Mouse (Mus musculus): Measurements from ENCODE around the gene Dbnl. TPM values are rescaled to one million over a fixed set of nuclear protein-coding genes. Genes with fewer than 3 reads are reported as not detected.

The Dbnl gene
- polyA plus RNA-seq, 1 experiment from 2014 or later, result 114 TPM

DNA sequence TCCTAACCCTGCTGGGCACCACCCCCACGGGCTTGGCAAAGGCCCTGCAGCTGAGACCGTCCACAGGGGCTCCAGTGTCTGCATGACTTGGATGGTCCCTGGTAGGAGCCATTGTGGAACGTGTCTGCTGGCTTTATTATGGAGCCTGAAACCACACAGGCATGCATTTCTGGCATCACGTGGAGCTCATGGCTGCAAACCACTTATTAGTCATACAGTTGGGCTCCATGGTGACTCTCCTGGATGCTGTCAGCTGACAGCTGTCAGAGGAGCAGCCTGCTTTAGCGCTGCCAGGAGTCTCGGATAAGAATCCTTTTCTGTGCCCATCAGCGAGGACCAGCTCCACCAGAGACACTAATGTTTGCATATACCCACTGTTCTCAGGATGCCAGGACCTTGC, 7.4 kb downstream of the Dbnl start:
- H3K4me2 ChIP-seq, result no peak overlapping the region
- peaks cover 94% of the 10 kb centered on the region for H3K36me3 ChIP-seq (ENCODE audit: insufficient read depth)
- H3K27me3 ChIP-seq (ENCODE audit: insufficient read depth, low read length), result no peaks in the 10 kb centered on the region
- H3K9ac ChIP-seq, result no peak overlapping the region
- no peak overlapping the region for H3K27ac ChIP-seq (ENCODE audit: low read depth)
- no peaks in the 10 kb centered on the region for H3K9me3 ChIP-seq (ENCODE audit: low read depth, low read length)
- DNase-seq (no peak), ATAC-seq (ENCODE audit: insufficient read depth) (no peak)
- H3K4me3 ChIP-seq (ENCODE audit: low read depth, low read length), result no peak overlapping the region
- no peaks in the 10 kb centered on the region for H3K4me1 ChIP-seq (ENCODE audit: insufficient read depth)
- no peak for TF ChIP-seq CTCF (IDR thresholded peaks at IDR 0.05; ENCODE audit: low read depth)
- WGBS, result 92% methylated on average over 7 of the region's 7 CpGs

DNA sequence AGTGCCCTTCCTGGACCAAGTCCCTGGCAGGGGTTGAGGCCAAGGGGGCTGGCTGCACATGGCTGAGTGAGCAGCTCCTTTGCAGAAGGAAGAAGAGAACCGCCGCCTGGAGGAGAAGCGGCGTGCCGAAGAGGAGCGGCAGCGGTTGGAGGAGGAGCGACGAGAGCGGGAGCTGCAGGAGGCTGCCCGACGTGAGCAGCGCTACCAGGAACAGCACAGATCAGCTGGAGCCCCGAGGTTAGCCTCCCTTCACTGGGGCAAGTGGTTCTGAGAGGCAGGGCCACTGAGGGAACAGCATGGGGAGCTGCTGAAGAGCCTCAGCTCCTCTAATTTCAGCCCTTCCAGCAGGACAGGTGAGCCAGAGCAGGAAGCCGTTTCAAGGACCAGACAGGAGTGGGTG, 8.7 kb downstream of the Dbnl start:
- H3K9me3 ChIP-seq (ENCODE audit: low read depth, low read length), result no peaks in the 10 kb centered on the region
- 84% methylated on average over 15 of the region's 15 CpGs for WGBS
- TF ChIP-seq CTCF (IDR thresholded peaks at IDR 0.05; ENCODE audit: low read depth), result no peak
- ATAC-seq (ENCODE audit: insufficient read depth) (no peak), DNase-seq (no peak)
- H3K27me3 ChIP-seq (ENCODE audit: insufficient read depth, low read length), result no peaks in the 10 kb centered on the region
- H3K27ac ChIP-seq (ENCODE audit: low read depth), result no peak overlapping the region
- H3K36me3 ChIP-seq (ENCODE audit: insufficient read depth), result peaks cover 91% of the 10 kb centered on the region
- no peak overlapping the region for H3K4me3 ChIP-seq (ENCODE audit: low read depth, low read length)
- no peak overlapping the region for H3K9ac ChIP-seq
- no peaks in the 10 kb centered on the region for H3K4me1 ChIP-seq (ENCODE audit: insufficient read depth)
- no peak overlapping the region for H3K4me2 ChIP-seq

DNA sequence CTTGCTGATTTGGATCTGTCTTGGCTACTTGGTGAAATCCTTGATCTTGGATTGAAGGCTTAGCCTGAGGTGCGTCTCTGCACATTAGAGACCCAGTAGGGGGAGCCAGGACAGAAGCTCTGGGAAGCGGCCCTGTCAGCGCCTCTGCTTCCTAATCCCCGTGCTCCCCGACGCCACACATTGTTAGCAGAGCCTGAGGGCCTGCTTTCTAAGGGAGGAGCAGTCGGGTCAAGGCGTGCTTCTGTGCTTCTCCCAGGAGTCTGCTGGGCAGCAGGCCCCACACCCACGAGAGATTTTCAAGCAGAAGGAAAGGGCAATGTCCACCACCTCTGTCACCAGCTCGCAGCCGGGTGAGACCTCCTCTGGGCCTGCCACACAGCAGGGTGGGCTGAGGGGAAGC, 9.1 kb downstream of the Dbnl start:
- ATAC-seq (ENCODE audit: insufficient read depth) (no peak), DNase-seq (no peak)
- no peaks in the 10 kb centered on the region for H3K27me3 ChIP-seq (ENCODE audit: insufficient read depth, low read length)
- no peak overlapping the region for H3K9ac ChIP-seq
- TF ChIP-seq CTCF (IDR thresholded peaks at IDR 0.05; ENCODE audit: low read depth), result no peak
- H3K4me2 ChIP-seq, result no peak overlapping the region
- 73% methylated on average over 11 of the region's 11 CpGs for WGBS
- no peaks in the 10 kb centered on the region for H3K4me1 ChIP-seq (ENCODE audit: insufficient read depth)
- H3K36me3 ChIP-seq (ENCODE audit: insufficient read depth), result peaks cover 87% of the 10 kb centered on the region
- no peak overlapping the region for H3K27ac ChIP-seq (ENCODE audit: low read depth)
- no peaks in the 10 kb centered on the region for H3K9me3 ChIP-seq (ENCODE audit: low read depth, low read length)
- no peak overlapping the region for H3K4me3 ChIP-seq (ENCODE audit: low read depth, low read length)

DNA sequence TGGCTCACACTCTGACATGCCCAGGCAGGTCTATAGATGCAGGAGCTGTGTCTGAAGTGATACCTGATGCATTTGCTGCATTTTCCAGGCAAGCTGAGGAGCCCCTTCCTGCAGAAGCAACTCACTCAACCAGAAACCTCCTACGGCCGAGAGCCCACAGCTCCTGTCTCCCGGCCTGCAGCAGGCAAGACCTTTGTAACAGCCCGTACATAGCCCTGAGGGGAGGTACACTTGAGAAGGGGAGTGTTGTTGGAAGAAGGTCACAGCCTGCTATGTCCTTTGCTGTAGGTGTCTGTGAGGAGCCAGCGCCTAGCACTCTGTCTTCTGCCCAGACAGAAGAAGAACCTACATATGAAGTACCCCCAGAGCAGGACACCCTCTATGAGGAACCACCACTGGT, 9.6 kb downstream of the Dbnl start:
- 91% methylated on average over 5 of the region's 5 CpGs for WGBS
- DNase-seq (no peak), ATAC-seq (ENCODE audit: insufficient read depth) (no peak)
- Histone ChIP-seq H3K4me3 (ENCODE audit: low read depth, low read length) (no peak overlapping the region), H3K9ac (no peak overlapping the region), H3K27ac (ENCODE audit: low read depth) (no peak overlapping the region), H3K9me3 (ENCODE audit: low read depth, low read length) (no peaks in the 10 kb centered on the region), H3K36me3 (ENCODE audit: insufficient read depth) (peaks cover 82% of the 10 kb centered on the region), H3K4me2 (no peak overlapping the region), H3K27me3 (ENCODE audit: insufficient read depth, low read length) (no peaks in the 10 kb centered on the region), H3K4me1 (ENCODE audit: insufficient read depth) (no peaks in the 10 kb centered on the region)
- TF ChIP-seq CTCF (IDR thresholded peaks at IDR 0.05; ENCODE audit: low read depth), result no peak

GRCm38 (mm10) chr11:5799621-5800490, 11.6 kb downstream of the Dbnl start:
- Histone ChIP-seq H3K9ac (no peak overlapping the region), H3K27ac (ENCODE audit: low read depth) (0 out of 2 replicates have a peak overlapping the region, but pooled peaks have one; percentile 12), H3K4me1 (ENCODE audit: insufficient read depth) (peaks cover 7% of the 10 kb centered on the region; the same call in 1 of the 2 replicates), H3K4me2 (no peak overlapping the region), H3K4me3 (ENCODE audit: low read depth, low read length) (no peak overlapping the region), H3K36me3 (ENCODE audit: insufficient read depth) (peaks cover 63% of the 10 kb centered on the region), H3K9me3 (ENCODE audit: low read depth, low read length) (no peaks in the 10 kb centered on the region), H3K27me3 (ENCODE audit: insufficient read depth, low read length) (no peaks in the 10 kb centered on the region)
- DNase-seq (peak; percentile 73), ATAC-seq (ENCODE audit: insufficient read depth) (0 out of 2 replicates have a peak, but pooled peaks have one; percentile 21)
- 66% methylated on average over 17 of the region's 17 CpGs for WGBS
- no peak for TF ChIP-seq CTCF (IDR thresholded peaks at IDR 0.05; ENCODE audit: low read depth)

DNA sequence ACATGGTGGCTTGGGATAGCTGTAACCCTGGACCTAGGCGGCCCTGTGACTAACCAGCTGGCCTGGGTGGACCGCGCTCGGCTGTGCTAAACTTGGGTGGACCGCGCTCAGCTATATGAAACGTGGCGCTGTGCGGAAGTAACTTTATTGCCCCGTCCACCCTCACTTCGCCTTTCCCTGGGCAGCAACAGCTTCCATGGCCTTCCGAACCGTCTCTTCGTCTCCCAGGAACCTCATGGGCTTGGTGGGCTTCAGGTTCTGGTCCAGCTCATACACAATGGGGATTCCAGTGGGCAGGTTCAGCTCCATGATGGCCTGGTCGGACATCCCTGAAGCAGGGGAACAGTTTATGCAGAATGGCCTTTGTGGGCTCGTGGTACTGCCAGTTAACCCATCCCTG, 13.2 kb downstream of the Dbnl start:
- Histone ChIP-seq H3K4me2 (no peak overlapping the region), H3K9me3 (ENCODE audit: low read depth, low read length) (no peaks in the 10 kb centered on the region), H3K4me3 (ENCODE audit: low read depth, low read length) (no peak overlapping the region), H3K27ac (ENCODE audit: low read depth) (no peak overlapping the region), H3K36me3 (ENCODE audit: insufficient read depth) (peaks cover 47% of the 10 kb centered on the region), H3K27me3 (ENCODE audit: insufficient read depth, low read length) (no peaks in the 10 kb centered on the region), H3K4me1 (ENCODE audit: insufficient read depth) (peaks cover 7% of the 10 kb centered on the region; the same call in 1 of the 2 replicates), H3K9ac (no peak overlapping the region)
- DNase-seq (no peak), ATAC-seq (ENCODE audit: insufficient read depth) (no peak)
- no peak for TF ChIP-seq CTCF (IDR thresholded peaks at IDR 0.05; ENCODE audit: low read depth)
- 92% methylated on average over 16 of the region's 16 CpGs for WGBS

GRCm38 (mm10) chr11:5802005-5802404, 13.7 kb downstream of the Dbnl start:
- Histone ChIP-seq H3K9ac (no peak overlapping the region), H3K36me3 (ENCODE audit: insufficient read depth) (peaks cover 42% of the 10 kb centered on the region), H3K9me3 (ENCODE audit: low read depth, low read length) (no peaks in the 10 kb centered on the region), H3K27ac (ENCODE audit: low read depth) (no peak overlapping the region), H3K27me3 (ENCODE audit: insufficient read depth, low read length) (no peaks in the 10 kb centered on the region), H3K4me1 (ENCODE audit: insufficient read depth) (peaks cover 7% of the 10 kb centered on the region; the same call in 1 of the 2 replicates), H3K4me3 (ENCODE audit: low read depth, low read length) (no peak overlapping the region; the same call in 1 of the 2 replicates), H3K4me2 (no peak overlapping the region)
- no peak for DNase-seq
- ATAC-seq (ENCODE audit: insufficient read depth), result no peak
- WGBS, result 59% methylated on average over 12 of the region's 12 CpGs
- TF ChIP-seq CTCF (IDR thresholded peaks at IDR 0.05; ENCODE audit: low read depth), result no peak
